In genomic region chr11:99148400-99148799, GRCm38 (mm10) we compare ENCODE assay signal across 10 mouse cellular contexts. TPM values are rescaled to one million over a fixed set of nuclear protein-coding genes. Genes with fewer than 3 reads are reported as not detected.
A peak's percentile ranks its signal among the peaks of the same experiment; 100 is the strongest.
DNase-seq lines count a peak whose midpoint lies in the region; ATAC-seq and TF ChIP-seq lines count a peak whose summit lies in the region.
"Had no signal": no experiment of that assay in that cellular context is flagged by ENCODE, and none has a peak within 500 bp of the region (broad histone marks: within the 10 kb centered on the region; RNA-seq: fewer than 3 reads in every experiment).

No protein-coding gene starts in this region.

- H3K4me2 ChIP-seq in liver, embryonic 12.5 days: 0 out of 2 replicates have a peak overlapping the region, but pooled peaks have one; percentile 10
- H3K4me2 ChIP-seq in liver, postnatal 0 days (ENCODE audit: low read depth, low read length): no peak overlapping the region
- peak overlapping the region; percentile 35 for H3K4me2 ChIP-seq in embryonic facial prominence, embryonic 12.5 days (replicated peaks)
- peak overlapping the region; percentile 52 for H3K4me2 ChIP-seq in limb, embryonic 13.5 days (replicated peaks)
- H3K4me2 ChIP-seq: liver, embryonic 15.5 days had no signal

- no peak for TF ChIP-seq CTCF in liver, postnatal 0 days (IDR thresholded peaks at IDR 0.05; ENCODE audit: low read depth)

- H3K4me1 ChIP-seq in heart, embryonic 10.5 days: peaks cover 69% of the 10 kb centered on the region
- H3K4me1 ChIP-seq in liver, embryonic 12.5 days: peaks cover 38% of the 10 kb centered on the region
- H3K4me1 ChIP-seq in liver, postnatal 0 days (ENCODE audit: insufficient read depth): peaks cover 14% of the 10 kb centered on the region
- H3K4me1 ChIP-seq in embryonic facial prominence, embryonic 12.5 days: peaks cover 48% of the 10 kb centered on the region
- peaks cover 63% of the 10 kb centered on the region for H3K4me1 ChIP-seq in limb, embryonic 13.5 days

- no peak for DNase-seq in heart, embryonic 10.5 days (ENCODE audit: low spot score)
- DNase-seq in heart, adult 18-20 months: no peak
- DNase-seq in liver, postnatal 0 days: no peak
- DNase-seq in right cerebral cortex, postnatal 36 days (ENCODE audit: low spot score in 2 of 2): no peak
- no peak for DNase-seq in ovary, postnatal 36 days (ENCODE audit: low spot score)

- no peaks in the 10 kb centered on the region for H3K36me3 ChIP-seq in heart, embryonic 10.5 days
- H3K36me3 ChIP-seq in liver, embryonic 12.5 days: no peaks in the 10 kb centered on the region
- H3K36me3 ChIP-seq in liver, postnatal 0 days (replicated peaks; ENCODE audit: insufficient read depth, low read length): no peaks in the 10 kb centered on the region
- no peaks in the 10 kb centered on the region for H3K36me3 ChIP-seq in embryonic facial prominence, embryonic 12.5 days
- no peaks in the 10 kb centered on the region for H3K36me3 ChIP-seq in limb, embryonic 13.5 days
- H3K36me3 ChIP-seq: liver, embryonic 15.5 days had no signal

- ATAC-seq in liver, embryonic 12.5 days: no peak
- ATAC-seq in liver, postnatal 0 days: no peak
- no peak for ATAC-seq in embryonic facial prominence, embryonic 12.5 days (ENCODE audit: insufficient number of reproducible peaks, insufficient read depth, low FRiP score, low TSS enrichment)
- no peak for ATAC-seq in limb, embryonic 13.5 days (ENCODE audit: low FRiP score, low read depth)

- WGBS in heart, embryonic 10.5 days: 57% methylated on average over 8 of the region's 8 CpGs
- WGBS in liver, embryonic 12.5 days (ENCODE audit: insufficient replicate concordance): 29% methylated on average over 8 of the region's 8 CpGs
- whole genome bisulfite sequencing in liver, postnatal 0 days (ENCODE audit: insufficient replicate concordance): 32% methylated on average over 8 of the region's 8 CpGs
- 48% methylated on average over 8 of the region's 8 CpGs for WGBS in embryonic facial prominence, embryonic 12.5 days
- WGBS in limb, embryonic 13.5 days: 42% methylated on average over 8 of the region's 8 CpGs

- H3K27ac ChIP-seq in heart, embryonic 10.5 days: peak overlapping the region; percentile 87
- peak overlapping the region; percentile 69 for H3K27ac ChIP-seq in liver, embryonic 12.5 days
- no peak overlapping the region for H3K27ac ChIP-seq in liver, postnatal 0 days (ENCODE audit: low read depth)
- peak overlapping the region; percentile 98 for H3K27ac ChIP-seq in embryonic facial prominence, embryonic 12.5 days
- H3K27ac ChIP-seq in limb, embryonic 13.5 days: peak overlapping the region; percentile 98
- H3K27ac ChIP-seq: liver, embryonic 15.5 days had no signal

- H3K9ac ChIP-seq in liver, embryonic 12.5 days: no peak overlapping the region
- no peak overlapping the region for H3K9ac ChIP-seq in liver, postnatal 0 days (replicated peaks)
- H3K9ac ChIP-seq in embryonic facial prominence, embryonic 12.5 days: peak overlapping the region; percentile 43; the same call in 1 of the 2 replicates
- H3K9ac ChIP-seq in limb, embryonic 13.5 days: peak overlapping the region; percentile 51; the same call in 1 of the 2 replicates
- H3K9ac ChIP-seq: liver, embryonic 15.5 days had no signal

- no peaks in the 10 kb centered on the region for H3K9me3 ChIP-seq in heart, embryonic 10.5 days
- no peaks in the 10 kb centered on the region for H3K9me3 ChIP-seq in liver, embryonic 12.5 days (replicated peaks)
- no peaks in the 10 kb centered on the region for H3K9me3 ChIP-seq in liver, postnatal 0 days (ENCODE audit: low read length)
- no peaks in the 10 kb centered on the region for H3K9me3 ChIP-seq in embryonic facial prominence, embryonic 12.5 days
- H3K9me3 ChIP-seq in limb, embryonic 13.5 days: no peaks in the 10 kb centered on the region
- H3K9me3 ChIP-seq: liver, embryonic 15.5 days had no signal

- H3K27me3 ChIP-seq in heart, embryonic 10.5 days (ENCODE audit: insufficient read depth, poor library complexity, severe bottlenecking): peaks cover 9% of the 10 kb centered on the region; the same call in 1 of the 2 replicates
- peaks cover 63% of the 10 kb centered on the region for H3K27me3 ChIP-seq in liver, embryonic 12.5 days (replicated peaks)
- no peaks in the 10 kb centered on the region for H3K27me3 ChIP-seq in liver, postnatal 0 days (ENCODE audit: insufficient read depth, low read length)
- no peaks in the 10 kb centered on the region for H3K27me3 ChIP-seq in embryonic facial prominence, embryonic 12.5 days
- H3K27me3 ChIP-seq in limb, embryonic 13.5 days: no peaks in the 10 kb centered on the region; the same call in 1 of the 2 replicates

- no peak for TF ChIP-seq EP300 in liver, postnatal 0 days (IDR thresholded peaks at IDR 0.05; ENCODE audit: low read depth)

- H3K4me3 ChIP-seq in heart, embryonic 10.5 days: peak overlapping the region; percentile 38; the same call in 1 of the 2 replicates
- H3K4me3 ChIP-seq in liver, embryonic 12.5 days: no peak overlapping the region
- H3K4me3 ChIP-seq in liver, postnatal 0 days (ENCODE audit: low read depth, low read length): no peak overlapping the region
- H3K4me3 ChIP-seq in embryonic facial prominence, embryonic 12.5 days: no peak overlapping the region
- H3K4me3 ChIP-seq in limb, embryonic 13.5 days: no peak overlapping the region
- H3K4me3 ChIP-seq: liver, embryonic 15.5 days had no signal

RNA-seq across cellular contexts. Expression of gene Ccr7, which starts 6.5 kb away (rescaled TPM):
- 0.25 and 0.78 TPM in 2 replicates for polyA plus RNA-seq in heart, embryonic 10.5 days (2016; fragmentation: Nextera tagmentation; extraction: Ambion mirVana)
- 1 to 10 TPM in 1 of 2 experiments, under 1 TPM in 1; 0.30 to 2.8 TPM for total RNA-seq in heart, adult 18-20 months (2021)
- 0.39 and 0.44 TPM in 2 replicates for polyA plus RNA-seq in liver, embryonic 12.5 days (2016; fragmentation: Nextera tagmentation; extraction: Ambion mirVana)
- 1.5 and 1.6 TPM in 2 replicates for polyA plus RNA-seq in liver, postnatal 0 days (2015; fragmentation: Nextera tagmentation; extraction: Ambion mirVana)
- 0.81 TPM in 2 replicates for polyA plus RNA-seq in embryonic facial prominence, embryonic 12.5 days (2016; fragmentation: Nextera tagmentation; extraction: Ambion mirVana)
- polyA plus RNA-seq in limb, embryonic 13.5 days (2015; fragmentation: Nextera tagmentation; extraction: Ambion mirVana): 0.39 and 0.83 TPM in 2 replicates
- total RNA-seq: gastrocnemius, adult 8-10 months had no signal

RNA-seq across cellular contexts. Expression of gene Tns4, which starts 59.3 kb away (rescaled TPM):
- 0.36 TPM in 2 replicates for polyA plus RNA-seq in heart, embryonic 10.5 days (2016; fragmentation: Nextera tagmentation; extraction: Ambion mirVana)
- total RNA-seq in heart, adult 18-20 months (2021): under 1 TPM; 0.07 to 0.18 TPM
- polyA plus RNA-seq in liver, embryonic 12.5 days (2016; fragmentation: Nextera tagmentation; extraction: Ambion mirVana): 0.17 and 0.39 TPM in 2 replicates
- polyA plus RNA-seq in liver, postnatal 0 days (2015; fragmentation: Nextera tagmentation; extraction: Ambion mirVana): 0.25 and 0.31 TPM in 2 replicates
- polyA plus RNA-seq in embryonic facial prominence, embryonic 12.5 days (2016; fragmentation: Nextera tagmentation; extraction: Ambion mirVana): 0.24 and 0.28 TPM in 2 replicates
- 0.55 and 1.2 TPM in 2 replicates for polyA plus RNA-seq in limb, embryonic 13.5 days (2015; fragmentation: Nextera tagmentation; extraction: Ambion mirVana)
- total RNA-seq: gastrocnemius, adult 8-10 months had no signal

Comparison
In these comparisons a context has a peak if more than half of its experiments do, and no peak if none do; other contexts are left out.
1. H3K9ac ChIP-seq: peak in embryonic facial prominence, embryonic 12.5 days (single experiment) and limb, embryonic 13.5 days (single experiment); none in liver, embryonic 12.5 days (single experiment) and liver, postnatal 0 days (single experiment).